Mouse (Mus musculus) CH12.LX (cell line): Measurements from ENCODE around the gene Drap1. TPM values are rescaled to one million over a fixed set of nuclear protein-coding genes. Genes with fewer than 3 reads are reported as not detected.

ENCODE experiments used
- DNase-seq: peaks from one replicate; pipeline ENCODE4 v3.0.0-alpha.2; 2013; ENCODE audit errors: extremely low read depth
- H3K27ac ChIP-seq: 2 replicates; pipeline ENCODE4 v1.5.1; 2012; ENCODE audit warnings: low read depth, mild to moderate bottlenecking, control low read depth, moderate library complexity; ENCODE audit not compliant: insufficient read depth
- H3K27me3 ChIP-seq: replicated peaks from 2 replicates; pipeline ENCODE3; 2012; ENCODE audit warnings: inconsistent platforms
- H3K36me3 ChIP-seq, 2 experiments: replicated peaks in 1 of 2; 2 replicates each; pipeline versions ENCODE3 to v1.6.1; 2012; ENCODE audit warnings: inconsistent platforms in 1 of 2, low read length in 1 of 2, mild to moderate bottlenecking in 1 of 2, mixed read lengths in 1 of 2, moderate library complexity in 1 of 2; ENCODE audit not compliant: control insufficient read depth in 1 of 2, insufficient read depth in 1 of 2
- H3K4me1 ChIP-seq, 2 experiments: 2 replicates each; pipeline ENCODE4 v1.6.1; 2012; ENCODE audit warnings: inconsistent platforms in 1 of 2, moderate library complexity in 1 of 2; ENCODE audit not compliant: insufficient read depth in 2 of 2, control insufficient read depth in 1 of 2
- H3K4me2 ChIP-seq: 2 replicates; pipeline ENCODE4 v1.6.1; 2012; ENCODE audit warnings: low read depth, mild to moderate bottlenecking, control low read depth; ENCODE audit not compliant: poor library complexity, insufficient read depth, severe bottlenecking
- H3K4me3 ChIP-seq, 3 experiments: fragments of 150-350 bp in 1 of 3; sonication (generic) in 1 of 3; replicated peaks in 1 of 3; 2 replicates each; pipeline versions ENCODE3 to v1.5.1; 2011 to 2012; ENCODE audit warnings: low read depth in 2 of 3, low read length in 2 of 3, mild to moderate bottlenecking in 2 of 3, moderate library complexity in 2 of 3, control low read depth in 1 of 3, improper control_type of control experiment in 1 of 3, inconsistent platforms in 1 of 3, mixed read lengths in 1 of 3; ENCODE audit not compliant: poor library complexity in 1 of 3
- H3K79me2 ChIP-seq: replicated peaks from 2 replicates; pipeline ENCODE4 v1.6.1; 2012; ENCODE audit warnings: mild to moderate bottlenecking, moderate library complexity; ENCODE audit not compliant: control insufficient read depth, poor library complexity, insufficient read depth, severe bottlenecking; ENCODE audit errors: extremely low read depth
- H3K9ac ChIP-seq: 2 replicates; pipeline ENCODE4 v1.6.1; 2012; ENCODE audit warnings: low read depth, mild to moderate bottlenecking, control low read depth, moderate library complexity; ENCODE audit not compliant: insufficient read depth
- H3K9me3 ChIP-seq: replicated peaks from 2 replicates; pipeline ENCODE3; 2012; ENCODE audit warnings: low read length, inconsistent platforms, mixed read lengths
- BHLHE40 ChIP-seq: IDR thresholded peaks from 2 replicates; pipeline ENCODE4 v1.6.1; 2011; ENCODE audit warnings: mild to moderate bottlenecking, low read depth, low read length, improper control_type of control experiment
- CHD1 ChIP-seq: IDR thresholded peaks from 2 replicates; pipeline ENCODE4 v1.6.1; 2012; ENCODE audit warnings: low read depth, low read length, improper control_type of control experiment, inconsistent platforms
- CHD2 ChIP-seq: IDR thresholded peaks from 2 replicates; pipeline ENCODE4 v1.6.1; 2011; ENCODE audit warnings: low read length, improper control_type of control experiment
- EP300 ChIP-seq: IDR thresholded peaks from 2 replicates; pipeline ENCODE4 v1.6.1; 2011; ENCODE audit warnings: low read length, improper control_type of control experiment
- HCFC1 ChIP-seq: IDR thresholded peaks from 2 replicates; pipeline ENCODE4 v1.6.1; 2012; ENCODE audit warnings: low read depth, mild to moderate bottlenecking, inconsistent platforms, low read length, improper control_type of control experiment
- JUND ChIP-seq: conservative IDR thresholded peaks from 2 replicates; pipeline ENCODE4 v1.6.1; 2011; ENCODE audit warnings: low read depth, low read length, improper control_type of control experiment
- MEF2A ChIP-seq: IDR thresholded peaks from 2 replicates; pipeline ENCODE4 v1.6.1; 2014; ENCODE audit warnings: low read depth, mild to moderate bottlenecking, inconsistent platforms, low read length, improper control_type of control experiment, borderline replicate concordance
- MXI1 ChIP-seq: IDR thresholded peaks from 2 replicates; pipeline ENCODE4 v1.6.1; 2011; ENCODE audit warnings: mild to moderate bottlenecking, low read depth, low read length, improper control_type of control experiment
- MYC ChIP-seq: IDR thresholded peaks from 2 replicates; pipeline ENCODE4 v1.6.1; 2011; ENCODE audit warnings: low read depth, mild to moderate bottlenecking, improper control_type of control experiment, low read length
- NELFE ChIP-seq: IDR thresholded peaks from 2 replicates; pipeline ENCODE4 v1.6.1; 2011; ENCODE audit warnings: low read depth, low read length, improper control_type of control experiment
- NRF1 ChIP-seq: IDR thresholded peaks from 2 replicates; pipeline ENCODE4 v1.6.1; 2014; ENCODE audit warnings: low read depth, mild to moderate bottlenecking, inconsistent platforms, low read length, improper control_type of control experiment, moderate library complexity
- PAX5 ChIP-seq: IDR thresholded peaks from 2 replicates; pipeline ENCODE4 v1.6.1; 2012; ENCODE audit warnings: low read length, inconsistent platforms, mixed read lengths
- POLR2AphosphoS2 ChIP-seq: IDR thresholded peaks from 2 replicates; pipeline ENCODE4 v1.6.1; 2011; ENCODE audit warnings: low read depth, low read length, improper control_type of control experiment
- RAD21 ChIP-seq: IDR thresholded peaks from 2 replicates; pipeline ENCODE4 v1.6.1; 2011; ENCODE audit warnings: low read depth, mild to moderate bottlenecking, low read length, improper control_type of control experiment, moderate library complexity
- RCOR1 ChIP-seq: conservative IDR thresholded peaks from 2 replicates; pipeline ENCODE4 v1.6.1; 2012; ENCODE audit warnings: low read depth, mild to moderate bottlenecking, inconsistent platforms, low read length, improper control_type of control experiment
- TCF12 ChIP-seq: IDR thresholded peaks from 2 replicates; pipeline ENCODE4 v1.6.1; 2014; ENCODE audit warnings: low read depth, mild to moderate bottlenecking, inconsistent platforms, low read length, improper control_type of control experiment
- UBTF ChIP-seq: IDR thresholded peaks from 2 replicates; pipeline ENCODE4 v1.6.1; 2012; ENCODE audit warnings: low read depth, mild to moderate bottlenecking, inconsistent platforms, low read length, improper control_type of control experiment, moderate library complexity
- USF1 ChIP-seq: IDR thresholded peaks from 2 replicates; pipeline ENCODE4 v1.6.1; 2014; ENCODE audit warnings: low read depth, mild to moderate bottlenecking, inconsistent platforms, low read length, improper control_type of control experiment
- USF2 ChIP-seq: conservative IDR thresholded peaks from 2 replicates; pipeline ENCODE4 v1.6.1; 2011; ENCODE audit warnings: low read depth, low read length, improper control_type of control experiment
- ZC3H11A ChIP-seq: IDR thresholded peaks from 2 replicates; pipeline ENCODE4 v1.6.1; 2012; ENCODE audit warnings: low read depth, mild to moderate bottlenecking, inconsistent platforms, low read length, improper control_type of control experiment
- ZKSCAN1 ChIP-seq: IDR thresholded peaks from 2 replicates; pipeline ENCODE4 v1.6.1; 2012; ENCODE audit warnings: low read depth, inconsistent platforms, low read length, improper control_type of control experiment, borderline replicate concordance
- dilution Hi-C: fragments of 300-500 bp; cut with MboI; formaldehyde crosslinking; loops from 2 replicates; pipeline ENCODE4 v1.14.3; 2020; ENCODE audit warnings: low sequenced_read_pairs; ENCODE audit not compliant: extremely low pct_unique_long_range_greater_than_20kb, extremely low pct_ligation_motif_present
- in situ Hi-C: fragments of 300-500 bp; cut with MboI; formaldehyde crosslinking; loops from 3 replicates; pipeline ENCODE4 v1.14.3; 2019; ENCODE audit warnings: low sequenced_read_pairs, low pct_ligation_motif_present, low pct_unique_long_range_greater_than_20kb, mixed read lengths
- polyA plus RNA-seq: library from polyadenylated mRNA; unstranded; fragments of >175 nt; gene quantifications from 2 replicates; pipeline ENCODE4 v1.2.1, GENCODE M21; 2012; ENCODE audit warnings: low read depth; ENCODE audit not compliant: insufficient read length
- total RNA-seq, 2 experiments: library from RNA; depleted of rRNA; stranded (reverse); fragments of 300-350 nt in 1 of 2; fragments of >200 nt in 1 of 2; gene quantifications; 2 replicates each; pipeline ENCODE4 v1.2.3; 2012 to 2014

Drap1 gene
- total and polyA plus RNA-seq, 3 experiments: 73.3 to 180 (median 143) TPM

- peaks cover 8 to 29% of the 10 kb centered on the region in 2 experiments; a peak in 3 of 4 replicates for H3K4me1 ChIP-seq
These were observed 31.6 kb upstream of the Drap1 start for GRCm38 (mm10) chr19:5456241-5456921.

DNA sequence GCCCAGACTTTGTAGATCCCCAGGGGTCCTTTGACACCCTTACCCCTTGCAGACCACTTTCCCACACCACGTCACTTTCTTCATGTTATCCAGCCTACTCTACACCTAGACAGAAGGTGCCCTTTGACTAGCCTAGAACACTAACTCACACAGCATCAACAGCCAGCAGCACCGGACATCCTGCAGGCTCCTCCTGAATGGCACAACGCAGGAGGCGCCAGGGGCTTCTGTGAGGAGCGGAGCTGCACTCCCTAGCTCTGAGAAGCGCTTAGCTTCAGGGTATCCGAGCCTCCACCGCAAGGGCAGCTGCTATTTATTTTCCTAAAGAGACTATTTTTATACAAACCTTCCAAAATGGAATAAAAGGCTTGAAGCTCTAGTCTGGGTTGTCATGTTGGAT, 30.8 kb upstream of the Drap1 start:
- H3K79me2 ChIP-seq: peaks cover 6% of the 10 kb centered on the region; the same call in 1 of the 2 replicates
- no peak overlapping the region for H3K4me3 ChIP-seq
- H3K4me1 ChIP-seq: peaks cover 6 to 26% of the 10 kb centered on the region in 2 experiments; a peak in 3 of 4 replicates
- no peak for DNase-seq
- peaks cover 0 to 19% of the 10 kb centered on the region in 2 experiments for H3K36me3 ChIP-seq
- no peak overlapping the region for H3K4me2 ChIP-seq
- no peak overlapping the region for H3K27ac ChIP-seq
- peaks cover 7% of the 10 kb centered on the region for H3K27me3 ChIP-seq
- in situ Hi-C loops: loop anchor here (5.0 kb wide), 1 partner anchor 37 kb away; the partner anchor contains the start of gene Cfl1
- TF ChIP-seq CHD1 (no peak), USF1 (no peak), ZKSCAN1 (no peak), POLR2AphosphoS2 (no peak), BHLHE40 (no peak), ZC3H11A (no peak), RAD21 (no peak), MEF2A (no peak), NRF1 (no peak), JUND (no peak), USF2 (no peak), NELFE (no peak), MXI1 (no peak), PAX5 (no peak)
- H3K9me3 ChIP-seq: no peaks in the 10 kb centered on the region
- no peak overlapping the region for H3K9ac ChIP-seq
- dilution Hi-C loops: no loop called here

More at GRCm38 (mm10) chr19:5456241-5456921, 31.6 kb upstream of the Drap1 start:
- Histone ChIP-seq H3K4me3 (peak overlapping the region; percentile 56 to 91 (median 77)), H3K79me2 (peaks cover 12% of the 10 kb centered on the region), H3K9me3 (no peaks in the 10 kb centered on the region), H3K27me3 (peaks cover 7% of the 10 kb centered on the region), H3K36me3 (peaks cover 0 to 20% of the 10 kb centered on the region in 2 experiments), H3K27ac (no peak overlapping the region), H3K4me2 (peak overlapping the region; percentile 86), H3K9ac (peak overlapping the region; percentile 85)
- TF ChIP-seq RCOR1 (no peak), CHD2 (no peak), USF2 (no peak), MYC (no peak), TCF12 (no peak), ZC3H11A (no peak), UBTF (no peak), CHD1 (no peak), HCFC1 (no peak), EP300 (no peak)
- no peak for DNase-seq
- in situ Hi-C loops: loop anchor here (5.0 kb wide), 1 partner anchor 36 kb away; the partner anchor contains the start of gene Cfl1
- dilution Hi-C loops: no loop called here
